Mouse (Mus musculus) stomach, embryonic 14.5 days (tissue): ENCODE results near the gene Kdm8. TPM values are rescaled to one million over a fixed set of nuclear protein-coding genes. Genes with fewer than 3 reads are reported as not detected.

ENCODE experiments used
- ATAC-seq: fragments of 200-750 bp; cut with Nextera tagmentation; 2 replicates; pipeline ENCODE4 v1.8.0; 2017; ENCODE audit warnings: low read depth, moderate TSS enrichment; ENCODE audit not compliant: insufficient number of reproducible peaks, insufficient read depth, low FRiP score
- H3K27ac ChIP-seq: fragments of 300-500 bp; sonication (generic); 2 replicates; pipeline ENCODE4 v1.5.1; 2014; ENCODE audit warnings: mild to moderate bottlenecking, low read length, moderate library complexity, mixed read lengths
- H3K27me3 ChIP-seq: fragments of 300-500 bp; sonication (generic); 2 replicates; pipeline ENCODE4 v1.6.1; 2014; ENCODE audit warnings: low read length, control low read depth, mixed read lengths; ENCODE audit not compliant: control insufficient read depth, insufficient read depth
- H3K36me3 ChIP-seq: fragments of 300-500 bp; sonication (generic); 2 replicates; pipeline ENCODE4 v1.6.1; 2014; ENCODE audit warnings: mild to moderate bottlenecking, control low read depth, low read length, moderate library complexity, mixed read lengths; ENCODE audit not compliant: control insufficient read depth, insufficient read depth
- H3K4me1 ChIP-seq: fragments of 300-500 bp; sonication (generic); 2 replicates; pipeline ENCODE4 v1.6.1; 2014; ENCODE audit warnings: low read length, control low read depth, mixed read lengths; ENCODE audit not compliant: control insufficient read depth, insufficient read depth
- H3K4me2 ChIP-seq: fragments of 300-500 bp; sonication (generic); replicated peaks from 2 replicates; pipeline ENCODE4 v1.6.1; 2014; ENCODE audit warnings: low read depth, low read length, control low read depth
- H3K4me3 ChIP-seq: fragments of 300-500 bp; sonication (generic); 2 replicates; pipeline ENCODE4 v1.5.1; 2014; ENCODE audit warnings: low read depth, low read length, control low read depth
- H3K9ac ChIP-seq: fragments of 300-500 bp; sonication (generic); replicated peaks from 2 replicates; pipeline ENCODE4 v1.6.1; 2014; ENCODE audit warnings: low read depth, mild to moderate bottlenecking, control low read depth, low read length, moderate library complexity, mixed read lengths
- H3K9me3 ChIP-seq: fragments of 300-500 bp; sonication (generic); 2 replicates; pipeline ENCODE4 v1.6.1; 2016; ENCODE audit warnings: low read depth, low read length, control low read depth; ENCODE audit not compliant: control insufficient read depth
- WGBS: fragments of 180-500 bp; shearing (Covaris S2); extraction: QIAGEN DNeasy Blood & Tissue Kit; methylation state at CpG from one replicate; pipeline ENCODE4 v1.1.7; 2014; 5-methylcytosine and 5-hydroxymethylcytosine counted together
- polyA plus RNA-seq: library from polyadenylated mRNA; unstranded; fragments of >200 nt; fragmentation: Nextera tagmentation; extraction: Ambion mirVana; gene quantifications from 2 replicates; pipeline ENCODE4 v1.2.1, GENCODE M21; 2014

Gene Kdm8
- 9.9 and 10.2 TPM in 2 replicates for polyA plus RNA-seq

DNA sequence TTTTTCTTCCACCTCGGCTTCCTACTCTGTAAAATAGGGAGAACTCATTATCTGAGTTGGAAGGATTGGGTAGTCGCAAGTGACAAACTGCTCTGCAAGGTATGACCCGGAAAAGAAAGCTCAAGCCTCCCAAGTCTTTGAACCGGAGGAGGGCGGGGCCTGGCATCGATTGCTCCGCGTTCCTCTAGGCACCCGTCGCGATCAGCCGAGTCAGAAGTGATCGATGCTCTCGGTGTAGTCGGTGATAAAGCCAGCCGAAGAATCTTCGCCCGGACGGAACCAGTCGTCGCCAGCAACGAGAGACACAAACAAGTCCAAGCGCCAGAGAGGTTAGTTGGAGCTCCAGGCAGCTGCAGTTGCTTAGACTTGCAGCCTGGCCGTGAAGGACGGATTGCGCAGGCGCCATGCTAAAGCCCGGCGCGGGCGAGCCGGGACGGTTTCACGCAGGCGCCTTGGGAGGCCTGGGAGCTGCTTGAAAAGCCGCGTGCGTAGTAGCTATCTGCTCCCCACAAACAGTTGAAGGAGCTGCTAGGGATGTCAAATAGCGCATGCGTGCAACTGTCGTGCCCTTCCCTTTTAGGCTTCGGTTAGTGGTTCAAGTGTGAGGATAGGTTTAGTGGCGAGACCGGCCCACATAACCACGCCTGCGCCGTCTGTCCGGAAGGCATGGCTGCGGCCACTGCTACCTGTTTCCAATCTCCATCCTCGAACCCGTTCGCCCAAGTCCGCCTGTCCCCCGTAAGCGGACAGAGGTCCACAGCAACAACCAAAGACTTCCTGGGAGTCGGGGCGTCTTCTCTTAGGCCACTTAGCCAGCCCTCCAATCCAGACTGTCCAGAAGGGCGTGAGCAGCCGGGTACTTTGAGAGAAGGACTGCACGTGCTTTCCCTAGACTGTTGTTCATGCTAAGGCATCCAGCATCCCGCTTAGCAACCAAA lies at the start of gene Kdm8:
TSS of gene Kdm8 (plus strand) at position 213 of the 938 bp plus-strand sequence.
- H3K27ac ChIP-seq = peak within 1 kb of the TSS; percentile 92
- peak; percentile 97 for ATAC-seq
- H3K27me3 ChIP-seq = no peaks in the 10 kb centered on the region
- peak within 1 kb of the TSS; percentile 48 for H3K4me3 ChIP-seq
- peak within 1 kb of the TSS; percentile 73 for H3K4me2 ChIP-seq
- H3K4me1 ChIP-seq = peaks cover 4% of the 10 kb centered on the region; the same call in 1 of the 2 replicates
- H3K36me3 ChIP-seq = no peaks in the 10 kb centered on the region
- H3K9ac ChIP-seq = peak within 1 kb of the TSS; percentile 41; the same call in 1 of the 2 replicates
- no peaks in the 10 kb centered on the region for H3K9me3 ChIP-seq
- 2% methylated on average over 61 of the region's 61 CpGs for whole genome bisulfite sequencing

DNA sequence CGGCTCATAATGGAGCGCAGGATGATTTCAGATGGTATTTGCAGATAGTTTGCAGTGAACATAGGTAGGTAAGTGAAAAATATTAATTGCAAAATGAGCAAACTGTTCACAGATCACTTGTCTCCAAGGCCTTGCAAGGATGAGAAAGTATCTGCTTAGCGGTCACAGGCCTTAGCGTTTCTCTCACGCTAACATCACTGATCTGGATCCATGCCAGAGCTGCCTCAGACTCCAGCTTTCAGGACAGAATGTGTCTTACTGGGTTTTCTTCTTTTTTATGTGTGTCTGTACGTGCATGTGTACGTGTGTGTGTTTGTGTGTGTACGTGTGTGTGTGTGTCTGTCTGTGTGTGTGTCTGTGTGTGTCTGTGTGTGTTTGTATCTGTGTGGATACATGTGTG lies 46.4 kb upstream of the Kdm8 start:
- Histone ChIP-seq H3K9me3 (no peaks in the 10 kb centered on the region), H3K4me1 (peaks cover under 1% of the 10 kb centered on the region; the same call in 1 of the 2 replicates), H3K27ac (no peak overlapping the region), H3K27me3 (no peaks in the 10 kb centered on the region), H3K36me3 (no peaks in the 10 kb centered on the region), H3K4me3 (no peak overlapping the region), H3K9ac (no peak overlapping the region), H3K4me2 (no peak overlapping the region)
- no peak for ATAC-seq
- 78% methylated on average over 8 of the region's 8 CpGs for WGBS

DNA sequence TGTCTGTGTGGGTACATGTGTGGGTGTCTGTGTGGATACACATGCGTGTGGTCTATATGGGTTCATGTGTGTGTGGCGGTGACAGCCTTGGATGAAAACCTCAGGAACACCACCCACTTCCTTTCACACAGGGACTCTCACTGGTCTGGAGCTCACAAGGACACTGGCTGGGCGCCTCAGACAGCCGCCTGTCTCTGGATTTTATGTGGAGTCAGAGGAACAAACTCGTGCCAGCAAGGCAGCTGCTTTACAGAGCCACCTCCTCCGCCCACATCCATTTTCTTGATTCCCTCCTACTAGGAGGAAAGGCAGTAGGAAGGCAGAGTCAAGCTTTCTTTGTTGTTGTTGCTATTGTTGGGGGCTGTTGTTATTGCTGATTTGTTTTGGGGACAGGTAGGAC lies 45.8 kb upstream of the Kdm8 start:
- WGBS = 71% methylated on average over 6 of the region's 6 CpGs
- Histone ChIP-seq H3K9me3 (no peaks in the 10 kb centered on the region), H3K4me1 (no peaks in the 10 kb centered on the region), H3K36me3 (no peaks in the 10 kb centered on the region), H3K27ac (no peak overlapping the region), H3K4me3 (no peak overlapping the region), H3K4me2 (no peak overlapping the region), H3K9ac (no peak overlapping the region), H3K27me3 (no peaks in the 10 kb centered on the region)
- no peak for ATAC-seq

DNA sequence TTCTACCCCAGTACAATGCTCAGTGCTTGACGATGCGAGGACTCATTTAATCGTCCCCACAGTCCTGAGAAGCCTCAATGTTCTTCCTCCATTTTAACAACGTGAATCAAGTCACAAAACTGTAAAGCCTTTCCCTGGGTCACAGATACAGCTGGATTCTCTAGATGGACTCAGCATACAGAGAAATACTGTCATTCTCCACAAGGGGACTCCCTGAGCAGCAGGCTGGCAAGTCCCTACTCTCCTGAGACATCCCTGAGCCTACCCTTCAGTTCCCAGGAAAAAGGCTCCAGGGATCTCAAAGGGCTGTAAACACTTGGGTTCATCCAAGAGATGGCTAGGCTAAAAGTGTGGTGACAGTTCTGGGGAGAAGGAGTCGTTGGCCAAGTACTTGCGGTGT lies 37.3 kb upstream of the Kdm8 start:
- Histone ChIP-seq H3K27me3 (no peaks in the 10 kb centered on the region), H3K4me1 (no peaks in the 10 kb centered on the region), H3K27ac (no peak overlapping the region), H3K36me3 (no peaks in the 10 kb centered on the region), H3K4me2 (no peak overlapping the region), H3K4me3 (no peak overlapping the region), H3K9me3 (no peaks in the 10 kb centered on the region), H3K9ac (no peak overlapping the region)
- WGBS = 67% methylated on average over 6 of the region's 6 CpGs
- no peak for ATAC-seq

DNA sequence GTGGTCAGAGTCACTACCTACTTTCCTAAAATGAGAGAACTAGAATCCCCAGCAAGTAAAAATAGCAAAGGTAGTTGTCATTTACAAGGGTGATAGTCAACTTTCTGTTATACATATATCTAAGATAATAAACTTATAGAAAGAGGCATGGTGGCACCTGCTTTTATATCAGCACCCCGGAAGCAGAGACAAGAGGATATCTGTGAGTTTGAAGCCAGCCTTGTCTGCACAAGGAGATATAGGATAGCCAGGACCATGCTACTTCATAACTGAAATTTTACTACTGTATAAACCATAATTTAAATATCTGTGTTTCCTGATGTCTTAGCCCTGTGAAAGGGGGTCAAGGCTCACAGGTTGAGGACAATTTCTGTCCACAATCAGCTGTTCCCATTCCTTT lies 29.4 kb upstream of the Kdm8 start:
- WGBS = 100% methylated on average over 1 of the region's 1 CpGs
- no peak overlapping the region for H3K4me2 ChIP-seq
- no peaks in the 10 kb centered on the region for H3K27me3 ChIP-seq
- no peaks in the 10 kb centered on the region for H3K9me3 ChIP-seq
- H3K4me1 ChIP-seq = no peaks in the 10 kb centered on the region
- no peak for ATAC-seq
- no peak overlapping the region for H3K27ac ChIP-seq
- H3K9ac ChIP-seq = no peak overlapping the region
- no peak overlapping the region for H3K4me3 ChIP-seq
- H3K36me3 ChIP-seq = no peaks in the 10 kb centered on the region

DNA sequence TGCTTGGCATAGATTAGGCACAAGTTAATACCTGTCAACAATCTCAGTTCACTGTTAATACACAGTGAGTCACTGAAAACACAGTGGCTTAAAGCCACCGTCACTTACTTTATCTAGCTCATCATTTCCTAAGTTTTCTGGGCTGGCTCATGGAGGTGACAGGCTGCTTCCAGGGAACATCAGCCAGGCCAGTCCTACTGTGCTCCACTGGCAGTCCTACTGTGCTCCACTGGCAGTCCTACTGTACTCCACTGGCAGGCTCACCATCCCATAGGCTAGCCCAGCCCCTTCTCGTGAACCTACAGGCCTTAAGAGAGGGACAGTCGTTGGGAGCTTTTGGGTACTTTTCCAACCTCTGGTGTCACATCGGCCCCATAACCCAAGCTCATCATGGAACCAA lies 28.7 kb upstream of the Kdm8 start:
- Histone ChIP-seq H3K27me3 (no peaks in the 10 kb centered on the region), H3K27ac (no peak overlapping the region), H3K4me3 (no peak overlapping the region), H3K9me3 (no peaks in the 10 kb centered on the region), H3K36me3 (no peaks in the 10 kb centered on the region), H3K4me2 (no peak overlapping the region), H3K4me1 (no peaks in the 10 kb centered on the region), H3K9ac (no peak overlapping the region)
- no peak for ATAC-seq
- WGBS = 78% methylated on average over 4 of the region's 4 CpGs

DNA sequence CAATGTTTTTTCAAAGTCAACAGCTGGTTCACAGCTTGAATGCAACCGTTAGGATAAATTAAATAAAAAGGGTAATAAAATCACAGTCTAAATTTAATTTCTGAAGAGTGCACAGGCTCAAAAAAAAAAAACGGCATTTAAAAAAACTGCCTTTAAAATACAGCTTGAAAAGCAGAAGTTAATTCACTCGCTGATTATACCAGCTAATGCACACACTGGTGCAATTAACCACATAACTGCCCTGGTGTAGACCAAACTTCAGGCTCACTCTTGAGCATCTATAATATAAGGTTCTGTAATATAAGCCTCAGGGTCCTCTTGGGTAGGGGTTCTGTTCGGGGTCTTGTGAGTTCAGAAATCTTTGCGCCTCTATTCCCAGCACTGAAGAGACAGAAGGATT lies 27.7 kb upstream of the Kdm8 start:
- Histone ChIP-seq H3K4me3 (no peak overlapping the region), H3K27ac (no peak overlapping the region), H3K27me3 (no peaks in the 10 kb centered on the region), H3K36me3 (no peaks in the 10 kb centered on the region), H3K9me3 (no peaks in the 10 kb centered on the region), H3K4me1 (no peaks in the 10 kb centered on the region), H3K9ac (no peak overlapping the region), H3K4me2 (no peak overlapping the region)
- ATAC-seq = no peak
- 75% methylated on average over 5 of the region's 5 CpGs for WGBS

DNA sequence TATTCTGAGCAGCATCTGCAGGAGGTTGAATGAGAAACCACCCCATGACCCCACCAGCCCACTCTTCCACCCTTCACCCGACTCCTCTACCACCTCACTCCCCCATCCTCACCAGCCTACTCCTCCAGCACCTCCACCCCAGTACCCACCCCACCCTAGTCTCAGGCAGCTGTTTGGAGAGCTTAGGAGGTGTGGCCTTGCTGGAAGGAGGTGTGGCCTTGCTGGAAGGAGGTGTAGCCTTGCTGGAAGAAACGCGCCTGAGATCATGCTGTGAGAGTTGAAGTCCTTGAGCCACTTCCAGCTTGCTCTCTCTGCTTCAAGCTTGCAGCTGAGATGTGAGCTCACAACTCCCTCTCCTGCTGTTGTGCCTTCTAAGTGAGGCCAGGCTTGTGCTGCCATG lies 26.1 kb upstream of the Kdm8 start:
- H3K9me3 ChIP-seq = no peaks in the 10 kb centered on the region
- no peak overlapping the region for H3K9ac ChIP-seq
- peak; percentile 51; the same call in 1 of the 2 replicates for ATAC-seq
- 19% methylated on average over 3 of the region's 3 CpGs for WGBS
- H3K36me3 ChIP-seq = no peaks in the 10 kb centered on the region
- no peaks in the 10 kb centered on the region for H3K4me1 ChIP-seq
- no peak overlapping the region for H3K27ac ChIP-seq
- no peaks in the 10 kb centered on the region for H3K27me3 ChIP-seq
- no peak overlapping the region for H3K4me3 ChIP-seq
- no peak overlapping the region for H3K4me2 ChIP-seq
